Mouse (Mus musculus): ENCODE data around the gene Nme8.

Nme8 gene

GRCm38 (mm10) chr13:19612348-19612747 is 85.2 kb downstream of the Nme8 start:
- in situ Hi-C loops (cut with MboI; ENCODE audit: low pct_unique_long_range_greater_than_20kb in 1 of 2, low sequenced_read_pairs in 2 of 2, unreplicated experiment in 1 of 2), result no loop called here

- in situ Hi-C loops (cut with MboI; ENCODE audit: low pct_unique_long_range_greater_than_20kb in 1 of 2, low sequenced_read_pairs in 2 of 2, unreplicated experiment in 1 of 2), result no loop called here
Observed at GRCm38 (mm10) chr13:19608120-19608519, 89.5 kb downstream of the Nme8 start.

- in situ Hi-C loops (cut with MboI; ENCODE audit: low pct_unique_long_range_greater_than_20kb in 1 of 2, low sequenced_read_pairs in 2 of 2, unreplicated experiment in 1 of 2), result no loop called here
Observed at GRCm38 (mm10) chr13:19604916-19605315, 92.7 kb downstream of the Nme8 start.

GRCm38 (mm10) chr13:19603719-19604118 is 93.9 kb downstream of the Nme8 start:
- in situ Hi-C loops (cut with MboI; ENCODE audit: low pct_unique_long_range_greater_than_20kb in 1 of 2, low sequenced_read_pairs in 2 of 2, unreplicated experiment in 1 of 2), result no loop called here

GRCm38 (mm10) chr13:19602531-19602930 is 95.1 kb downstream of the Nme8 start:
- in situ Hi-C loops (cut with MboI; ENCODE audit: low pct_unique_long_range_greater_than_20kb in 1 of 2, low sequenced_read_pairs in 2 of 2, unreplicated experiment in 1 of 2), result no loop called here

GRCm38 (mm10) chr13:19599242-19599641 is 98.4 kb downstream of the Nme8 start:
- in situ Hi-C loops (cut with MboI; ENCODE audit: low pct_unique_long_range_greater_than_20kb in 1 of 2, low sequenced_read_pairs in 2 of 2, unreplicated experiment in 1 of 2), result no loop called here

DNA sequence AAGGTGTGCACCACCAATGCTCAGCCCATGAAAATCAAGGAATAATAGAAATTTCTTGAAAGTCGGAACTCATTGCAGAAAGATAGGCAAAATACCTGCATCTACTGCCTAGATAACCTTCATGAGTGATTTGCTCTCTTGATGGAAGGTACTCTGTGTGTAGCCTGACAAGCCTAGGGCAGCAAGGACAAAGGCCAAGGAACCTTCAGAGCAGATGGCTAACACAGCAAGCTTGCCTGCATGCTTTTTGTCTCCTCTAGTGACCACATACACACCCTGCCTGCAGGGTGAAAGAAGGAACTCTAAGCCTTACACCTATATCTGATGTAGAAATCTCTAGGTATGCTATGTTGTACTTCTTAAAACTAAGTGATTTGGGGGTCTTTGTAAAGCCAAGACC is 102.5 kb downstream of the Nme8 start:
- in situ Hi-C loops (cut with MboI; ENCODE audit: low pct_unique_long_range_greater_than_20kb in 1 of 2, low sequenced_read_pairs in 2 of 2, unreplicated experiment in 1 of 2), result no loop called here

All from mouse embryonic stem cell (cell line).